Mouse (Mus musculus): ENCODE data around the gene Bloc1s5. TPM values are rescaled to one million over a fixed set of nuclear protein-coding genes. Genes with fewer than 3 reads are reported as not detected.
"Not testable (repeated sequence)": the region's sequence is repeated elsewhere in the genome, so short reads cannot be mapped to it uniquely, and the experiment has no call there.

The Bloc1s5 gene
- total RNA-seq, 2 experiments from 2014 or later, result 0.38 to 11.2 TPM

GRCm38 (mm10) chr13:38624292-38624902 lies 10.5 kb downstream of the Bloc1s5 start:
- no peak for ATAC-seq (replicated peaks; ENCODE audit: low FRiP score, poor library complexity, severe bottlenecking)

- ATAC-seq (replicated peaks; ENCODE audit: low FRiP score, poor library complexity, severe bottlenecking), result no peak
Measured at GRCm38 (mm10) chr13:38623296-38623695, 11.6 kb downstream of the Bloc1s5 start.

GRCm38 (mm10) chr13:38618001-38618630 lies 16.8 kb downstream of the Bloc1s5 start:
- not testable (repeated sequence) for ATAC-seq (replicated peaks; ENCODE audit: low FRiP score, poor library complexity, severe bottlenecking)

GRCm38 (mm10) chr13:38616887-38617286 lies 18.0 kb downstream of the Bloc1s5 start:
- no peak for ATAC-seq (replicated peaks; ENCODE audit: low FRiP score, poor library complexity, severe bottlenecking)

- no peak for ATAC-seq (replicated peaks; ENCODE audit: low FRiP score, poor library complexity, severe bottlenecking)
Measured at GRCm38 (mm10) chr13:38615656-38616055, 19.3 kb downstream of the Bloc1s5 start.

- ATAC-seq (replicated peaks; ENCODE audit: low FRiP score, poor library complexity, severe bottlenecking), result no peak
Measured at GRCm38 (mm10) chr13:38614298-38614697, 20.6 kb downstream of the Bloc1s5 start.

- no peak for ATAC-seq (replicated peaks; ENCODE audit: low FRiP score, poor library complexity, severe bottlenecking)
Measured at GRCm38 (mm10) chr13:38613583-38613982, 21.3 kb downstream of the Bloc1s5 start.

GRCm38 (mm10) chr13:38612608-38613007 lies 22.3 kb downstream of the Bloc1s5 start:
- no peak for ATAC-seq (replicated peaks; ENCODE audit: low FRiP score, poor library complexity, severe bottlenecking)

GRCm38 (mm10) chr13:38612179-38612578 lies 22.7 kb downstream of the Bloc1s5 start:
- ATAC-seq (replicated peaks; ENCODE audit: low FRiP score, poor library complexity, severe bottlenecking), result no peak

- no peak for ATAC-seq (replicated peaks; ENCODE audit: low FRiP score, poor library complexity, severe bottlenecking)
Measured at GRCm38 (mm10) chr13:38610336-38610735, 24.6 kb downstream of the Bloc1s5 start.

GRCm38 (mm10) chr13:38607130-38607529 lies 27.8 kb downstream of the Bloc1s5 start:
- ATAC-seq (replicated peaks; ENCODE audit: low FRiP score, poor library complexity, severe bottlenecking), result no peak

- ATAC-seq (replicated peaks; ENCODE audit: low FRiP score, poor library complexity, severe bottlenecking), result no peak
Measured at GRCm38 (mm10) chr13:38605353-38605752, 29.6 kb downstream of the Bloc1s5 start.

- ATAC-seq (replicated peaks; ENCODE audit: low FRiP score, poor library complexity, severe bottlenecking), result no peak
Measured at GRCm38 (mm10) chr13:38602966-38603365, 31.9 kb downstream of the Bloc1s5 start.

GRCm38 (mm10) chr13:38602243-38602832 lies 32.6 kb downstream of the Bloc1s5 start:
- no peak for ATAC-seq (replicated peaks; ENCODE audit: low FRiP score, poor library complexity, severe bottlenecking)

- no peak for ATAC-seq (replicated peaks; ENCODE audit: low FRiP score, poor library complexity, severe bottlenecking)
Measured at GRCm38 (mm10) chr13:38600811-38601210, 34.1 kb downstream of the Bloc1s5 start.

- ATAC-seq (replicated peaks; ENCODE audit: low FRiP score, poor library complexity, severe bottlenecking), result no peak
Measured at GRCm38 (mm10) chr13:38597076-38597475, 37.8 kb downstream of the Bloc1s5 start.

GRCm38 (mm10) chr13:38596461-38596860 lies 38.4 kb downstream of the Bloc1s5 start:
- ATAC-seq (replicated peaks; ENCODE audit: low FRiP score, poor library complexity, severe bottlenecking), result no peak

- no peak for ATAC-seq (replicated peaks; ENCODE audit: low FRiP score, poor library complexity, severe bottlenecking)
Measured at GRCm38 (mm10) chr13:38593114-38593513, 41.8 kb downstream of the Bloc1s5 start.

- ATAC-seq (replicated peaks; ENCODE audit: low FRiP score, poor library complexity, severe bottlenecking), result no peak
Measured at GRCm38 (mm10) chr13:38587350-38587749, 47.6 kb downstream of the Bloc1s5 start.

GRCm38 (mm10) chr13:38586451-38586850 lies 48.5 kb downstream of the Bloc1s5 start:
- ATAC-seq (replicated peaks; ENCODE audit: low FRiP score, poor library complexity, severe bottlenecking), result no peak

GRCm38 (mm10) chr13:38582768-38583167 lies 52.1 kb downstream of the Bloc1s5 start:
- no peak for ATAC-seq (replicated peaks; ENCODE audit: low FRiP score, poor library complexity, severe bottlenecking)

Data from erythroblast, adult 5-6 weeks (primary cell).